Mouse (Mus musculus): ENCODE data around the gene Abcg1.

Gene Abcg1

DNA sequence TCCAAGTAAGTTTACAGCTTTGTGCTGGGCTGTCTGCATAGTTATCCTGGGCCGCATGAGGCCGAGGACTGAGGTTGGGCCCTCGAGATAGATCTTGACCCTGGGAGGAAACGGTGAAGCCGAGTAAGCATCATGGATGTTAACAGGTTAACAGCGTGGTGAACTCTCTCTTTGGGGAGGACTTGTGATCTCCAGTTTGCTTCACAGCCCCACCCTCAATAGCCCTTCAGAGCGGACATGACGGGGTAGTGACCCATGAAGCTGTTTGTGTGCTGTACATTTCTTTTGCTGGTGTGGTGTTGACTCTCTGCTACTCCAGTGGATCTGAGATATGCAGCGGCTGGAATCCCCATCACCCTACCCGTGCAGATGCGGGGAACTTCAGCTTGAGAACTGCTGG lies 21.1 kb downstream of the Abcg1 start:
- no peak for DNase-seq (ENCODE audit: low read depth, low spot score)

DNA sequence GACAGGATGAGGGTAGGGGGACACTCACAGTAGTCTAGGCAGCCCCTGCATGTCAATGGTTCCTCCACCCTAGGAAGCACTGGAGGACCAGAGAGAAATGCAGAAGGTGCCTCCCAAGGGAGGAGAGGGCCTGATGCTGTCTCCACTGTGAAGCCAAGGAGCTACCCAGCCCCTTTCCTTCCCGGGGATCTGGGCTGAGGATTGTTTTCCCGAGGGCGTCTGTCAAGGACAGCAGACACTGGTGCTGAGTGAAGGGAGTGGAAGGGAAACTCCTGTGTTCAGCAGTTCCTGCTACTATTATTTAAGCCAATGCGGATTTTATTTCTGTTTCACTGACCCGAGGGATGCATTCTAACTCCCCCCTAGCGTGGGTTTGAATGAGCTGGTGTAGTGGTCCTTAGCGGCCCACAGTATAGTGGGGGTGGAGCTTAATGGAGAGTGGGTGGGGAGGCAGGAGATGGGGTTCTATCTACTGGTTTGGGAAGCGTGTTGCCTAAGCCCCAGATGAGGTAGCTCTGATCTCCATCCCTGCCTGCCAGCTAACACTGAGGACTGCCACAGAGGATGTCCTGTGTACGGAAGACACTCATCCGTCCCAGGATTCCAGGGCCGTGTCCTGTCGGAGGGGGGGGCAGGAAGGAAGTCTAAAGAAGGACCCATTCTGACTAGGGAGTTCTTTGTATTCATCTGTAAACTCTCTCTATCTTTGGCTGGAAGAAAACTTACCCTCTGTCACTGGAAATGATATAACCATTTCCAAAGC lies 21.8 kb downstream of the Abcg1 start:
- DNase-seq (ENCODE audit: low read depth, low spot score): no peak

DNA sequence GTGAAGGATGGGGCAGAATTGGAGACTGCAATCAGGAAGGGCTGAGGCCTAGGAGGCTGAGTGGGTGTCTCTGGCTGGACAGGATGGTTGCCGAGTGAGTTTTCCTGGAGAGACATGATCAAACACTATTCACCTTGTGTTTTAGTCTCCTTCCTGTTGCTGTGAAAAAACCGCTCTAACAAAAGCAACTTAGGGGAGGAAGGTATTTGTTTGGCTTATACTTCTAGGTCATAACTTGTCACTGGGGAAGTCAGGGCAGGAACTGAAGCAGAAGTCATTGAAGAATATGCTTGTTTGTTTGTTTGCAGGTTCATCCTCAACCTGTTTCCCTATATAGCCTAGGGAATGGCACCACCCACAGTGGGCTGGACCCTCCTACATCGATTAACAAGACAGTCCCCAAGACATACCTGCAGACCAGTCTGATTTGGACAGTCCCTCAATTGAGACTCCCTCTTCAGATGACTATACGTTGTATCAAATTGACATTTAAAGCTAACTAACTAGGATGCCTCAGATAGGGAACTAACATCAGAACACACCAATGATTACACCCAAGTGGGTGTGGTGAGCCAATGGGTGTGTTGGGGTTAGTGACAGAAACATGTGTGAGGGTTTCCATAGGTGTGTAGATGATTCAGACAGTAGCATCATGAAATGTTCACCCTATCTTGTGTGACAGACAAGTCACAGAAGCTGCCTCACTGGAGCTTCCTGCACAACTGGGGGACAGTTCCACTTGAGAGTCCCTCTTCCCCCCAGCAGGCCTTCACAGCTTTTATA lies 25.0 kb downstream of the Abcg1 start:
- DNase-seq (ENCODE audit: low read depth, low spot score): no peak

DNA sequence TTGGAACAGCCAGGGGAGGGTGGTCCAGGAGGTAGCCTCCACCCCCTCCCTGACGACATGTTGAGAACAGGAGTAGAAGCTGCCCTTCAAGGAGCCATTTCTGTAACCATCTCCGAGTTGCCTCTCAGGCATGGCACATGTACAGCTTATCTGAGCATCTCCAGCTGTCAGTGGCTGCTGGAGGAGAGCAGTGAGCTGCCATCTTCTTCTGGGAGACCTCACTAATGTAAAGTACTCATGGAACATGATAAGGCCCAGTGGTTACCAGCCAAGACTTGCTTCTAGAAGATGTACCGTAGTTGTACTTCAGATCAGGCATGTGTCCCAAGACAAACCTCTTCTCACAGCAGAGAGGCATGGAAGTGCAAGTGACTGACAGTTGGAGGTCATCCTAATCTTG lies 28.0 kb downstream of the Abcg1 start:
- no peak for DNase-seq (ENCODE audit: low read depth, low spot score)

DNA sequence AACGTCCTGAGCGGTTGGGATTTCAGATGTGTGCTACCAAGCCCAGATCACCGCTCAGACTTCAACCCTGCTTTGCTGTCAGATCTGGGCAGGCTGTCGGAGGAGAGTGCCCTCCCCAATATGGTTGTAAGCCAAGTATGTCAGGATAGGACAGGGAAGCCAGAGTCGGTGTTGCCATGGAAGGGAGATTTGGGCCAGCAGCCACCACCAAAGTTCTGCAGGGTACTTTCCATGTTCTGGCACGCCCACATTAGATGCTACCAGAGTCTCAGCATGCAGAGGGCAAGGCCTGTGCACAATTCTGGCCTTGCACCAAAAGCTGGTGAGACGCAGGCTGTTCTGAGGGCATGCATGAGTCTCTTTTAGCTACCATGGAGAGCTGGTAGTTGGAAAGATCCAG lies 28.7 kb downstream of the Abcg1 start:
- no peak for DNase-seq (ENCODE audit: low read depth, low spot score)

DNA sequence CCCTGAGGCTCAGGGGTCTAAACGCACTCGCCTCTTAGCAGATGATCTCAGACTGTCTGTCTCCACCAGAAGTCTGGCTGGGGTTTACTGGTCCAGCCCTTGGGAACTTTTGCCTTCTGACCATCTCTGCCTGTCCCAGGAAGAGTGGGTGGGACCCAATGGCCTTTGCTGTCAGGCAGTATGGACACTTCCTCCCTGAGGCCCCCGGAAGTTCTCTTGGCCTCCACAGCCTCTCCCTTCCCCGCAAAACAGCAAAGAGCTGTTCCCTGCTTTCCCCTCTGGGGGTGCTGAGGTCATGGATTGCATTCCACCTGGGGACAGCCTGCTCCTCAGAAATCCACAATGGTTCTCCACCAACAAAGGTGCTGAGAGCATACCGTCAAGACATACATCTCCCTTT lies 31.2 kb downstream of the Abcg1 start:
- no peak for DNase-seq (ENCODE audit: low read depth, low spot score)

DNA sequence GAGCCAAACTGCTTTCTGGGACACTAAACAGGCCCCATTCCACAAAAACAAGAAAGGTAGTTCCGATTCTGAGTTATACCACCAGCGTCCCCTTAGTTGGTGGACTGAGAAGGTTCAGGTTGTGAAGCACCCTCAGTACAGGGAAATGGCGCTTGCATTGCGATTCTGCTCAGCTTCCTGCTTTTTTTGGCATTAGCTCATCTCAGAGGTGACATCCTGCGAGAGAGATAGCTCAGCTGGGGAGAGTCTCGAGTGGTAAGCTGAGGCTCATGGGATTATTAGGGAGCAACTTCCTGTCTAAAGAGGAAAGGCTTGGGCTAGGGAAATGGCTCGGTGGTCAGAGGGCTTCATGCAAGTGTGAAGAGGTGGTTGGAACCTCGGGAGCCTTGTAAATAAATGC lies 32.4 kb downstream of the Abcg1 start:
- no peak for DNase-seq (ENCODE audit: low read depth, low spot score)

DNA sequence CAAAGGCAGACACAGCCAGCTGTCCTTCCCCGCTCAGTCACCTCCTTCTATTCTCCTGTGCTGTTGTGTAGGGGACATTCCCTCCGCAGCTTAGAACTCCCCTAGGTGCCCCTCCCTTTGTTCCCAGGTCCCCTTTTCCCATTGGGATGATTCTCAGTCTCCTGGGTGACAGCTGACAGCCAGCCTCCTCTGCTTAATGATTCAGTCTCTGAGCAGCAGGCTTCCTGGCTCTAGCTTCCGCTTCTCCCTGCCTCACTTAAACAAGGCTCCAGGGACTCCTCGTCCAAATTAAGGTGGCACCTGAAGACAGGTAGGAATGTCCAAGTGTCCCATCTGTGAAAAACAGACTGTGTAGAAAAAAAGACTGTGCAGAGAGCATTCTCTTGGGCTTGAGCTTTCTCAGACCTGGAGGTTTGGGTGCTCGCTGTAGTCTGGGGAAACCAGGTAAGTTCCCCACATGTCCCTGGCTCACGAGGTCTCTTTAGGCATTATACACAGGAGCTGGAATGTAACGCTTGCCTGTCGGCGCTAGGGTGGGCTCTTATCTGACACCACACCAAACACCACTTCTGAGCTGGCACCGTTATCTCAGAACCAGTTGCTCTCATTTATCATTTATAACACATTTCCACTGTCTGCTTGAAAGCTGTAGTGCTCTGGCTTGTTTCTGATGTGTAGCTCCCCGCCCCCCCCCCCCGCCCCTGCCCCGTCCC lies 33.7 kb downstream of the Abcg1 start:
- no peak for DNase-seq (ENCODE audit: low read depth, low spot score)

DNA sequence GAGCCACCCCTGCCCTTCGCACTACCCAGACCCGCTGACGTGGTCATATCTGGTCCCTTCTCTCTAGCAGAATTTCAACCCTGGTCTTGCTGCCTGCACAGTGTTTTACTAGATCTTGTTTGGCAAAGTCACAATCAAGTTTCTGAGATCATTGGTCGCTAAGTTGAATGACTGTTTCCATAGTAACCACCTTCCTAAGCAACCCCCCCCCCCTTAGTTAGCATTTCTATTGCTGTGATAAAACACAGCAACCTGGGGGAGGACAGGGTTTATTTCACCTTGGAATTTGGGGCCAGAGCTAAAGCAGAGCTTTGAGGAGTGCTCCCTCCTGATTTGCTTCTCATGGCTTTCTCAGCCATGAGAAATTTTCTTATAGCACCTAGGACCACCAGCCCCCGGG lies 37.3 kb downstream of the Abcg1 start:
- no peak for DNase-seq (ENCODE audit: low read depth, low spot score)

DNA sequence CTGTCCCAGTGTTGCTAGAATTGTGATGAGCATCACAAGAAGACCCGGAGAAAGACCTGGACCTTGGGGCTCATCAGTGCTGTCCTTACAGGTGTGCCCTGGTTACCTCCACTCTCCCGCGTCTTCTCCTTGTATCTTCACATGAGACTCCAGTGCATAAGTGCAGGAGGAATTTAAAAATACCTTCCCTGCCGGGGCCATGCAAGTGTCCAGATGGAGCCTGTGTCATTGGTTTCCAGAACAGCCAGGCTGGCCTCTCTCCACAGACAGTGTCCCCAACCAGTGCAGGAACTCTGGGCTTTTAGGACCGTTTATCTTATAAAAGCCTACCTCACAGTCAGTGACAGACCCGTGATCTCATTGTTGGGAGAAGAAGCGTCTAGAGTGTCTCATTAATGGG lies 38.1 kb downstream of the Abcg1 start:
- no peak for DNase-seq (ENCODE audit: low read depth, low spot score)

DNA sequence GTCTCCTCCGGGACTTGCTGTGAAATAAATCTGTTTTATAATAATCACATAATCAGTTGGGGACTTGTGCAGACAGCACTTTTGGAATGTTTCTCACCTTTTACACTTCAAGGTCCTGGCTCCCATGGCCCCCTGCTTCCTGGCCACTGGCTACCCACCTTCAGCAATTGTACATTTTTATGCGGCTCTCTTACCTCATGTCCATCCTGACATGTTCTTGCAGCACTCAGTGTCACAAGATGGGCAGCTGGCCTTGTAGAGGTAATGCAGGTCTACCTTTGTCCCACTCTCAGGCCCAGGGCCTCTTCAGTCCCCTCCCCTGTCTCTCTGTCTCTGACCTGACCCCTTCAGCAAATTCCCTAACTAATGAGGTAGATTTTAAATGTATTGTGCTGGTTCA lies 39.4 kb downstream of the Abcg1 start:
- no peak for DNase-seq (ENCODE audit: low read depth, low spot score)

DNA sequence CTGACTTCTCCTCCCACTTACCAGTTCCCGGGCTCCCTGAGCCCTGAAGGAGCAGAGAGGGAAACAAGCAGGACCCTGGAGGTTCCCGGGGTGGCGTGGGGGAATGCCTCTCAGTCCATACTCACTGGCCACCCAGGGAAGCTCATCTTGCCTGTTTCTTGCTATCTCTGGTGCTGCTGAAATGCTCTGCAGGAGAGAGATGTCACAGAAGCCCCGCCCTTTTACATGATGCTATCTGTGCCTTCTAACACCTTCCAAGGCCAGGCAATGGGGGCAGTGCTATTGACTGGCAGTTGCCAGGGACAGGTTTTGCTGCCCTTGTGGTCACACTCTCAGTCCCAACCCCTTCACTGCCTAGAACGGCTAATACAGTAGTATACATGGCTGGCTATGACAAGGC lies 41.3 kb downstream of the Abcg1 start:
- no peak for DNase-seq (ENCODE audit: low read depth, low spot score)

DNA sequence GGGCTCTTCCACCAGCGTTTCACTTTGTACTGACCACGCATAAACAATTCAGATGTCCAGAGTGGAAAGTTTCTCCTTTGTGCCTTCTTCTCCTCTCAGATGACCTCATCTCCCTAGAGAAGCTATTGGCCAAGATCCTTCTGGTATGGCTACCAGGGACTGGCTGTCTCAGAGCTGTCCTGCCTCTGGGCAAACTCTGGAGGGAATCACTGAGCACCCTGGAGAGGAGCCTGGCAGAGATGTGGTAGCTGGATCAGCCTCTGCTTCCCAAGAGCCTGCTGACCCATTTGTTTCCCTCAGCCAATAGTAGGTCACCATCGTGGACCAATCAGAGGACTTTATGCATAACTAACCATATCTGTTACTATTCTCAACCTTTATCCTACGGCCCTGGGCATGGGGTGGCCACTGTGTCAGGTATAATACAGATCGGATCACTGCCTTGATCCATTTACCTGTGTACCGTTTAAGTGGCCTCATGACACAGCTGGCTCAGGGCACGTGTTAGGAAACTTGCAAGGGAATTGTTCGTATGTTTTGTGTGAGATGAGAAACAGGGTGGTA lies 45.6 kb downstream of the Abcg1 start:
- DNase-seq (ENCODE audit: low read depth, low spot score): peak; percentile 27

DNA sequence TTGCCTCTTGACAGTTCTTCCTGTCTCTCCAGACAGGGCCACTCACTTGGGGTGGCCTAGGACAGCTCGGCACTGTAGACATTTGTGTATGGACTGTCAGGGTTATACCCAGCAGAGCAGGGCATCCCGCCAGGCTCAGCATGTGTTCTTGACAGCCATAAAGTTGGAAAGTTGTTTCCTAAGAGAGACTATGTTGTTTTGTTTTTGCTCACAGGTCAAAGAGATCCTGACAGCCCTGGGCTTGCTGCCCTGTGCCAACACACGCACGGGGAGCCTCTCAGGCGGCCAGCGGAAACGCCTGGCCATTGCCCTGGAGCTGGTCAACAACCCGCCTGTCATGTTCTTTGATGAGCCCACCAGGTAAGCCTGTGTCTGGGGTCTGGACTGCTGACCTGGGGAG lies 46.3 kb downstream of the Abcg1 start:
- no peak for DNase-seq (ENCODE audit: low read depth, low spot score)

DNA sequence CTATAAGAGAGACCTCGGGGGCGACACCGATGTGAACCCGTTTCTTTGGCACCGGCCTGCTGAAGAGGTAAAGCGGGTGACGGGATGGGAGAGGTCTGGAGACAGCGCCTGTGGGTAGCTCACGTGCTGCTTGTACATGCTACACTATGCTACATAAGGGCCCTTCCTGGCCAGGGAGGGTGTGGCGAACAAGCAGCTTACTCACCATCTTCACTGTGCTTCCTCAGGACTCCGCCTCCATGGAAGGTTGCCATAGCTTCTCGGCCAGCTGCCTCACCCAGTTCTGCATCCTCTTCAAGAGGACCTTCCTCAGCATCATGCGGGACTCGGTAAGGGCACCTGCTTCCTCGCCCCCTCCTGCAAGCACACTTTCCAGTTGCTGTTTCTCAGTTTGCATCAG lies 50.9 kb downstream of the Abcg1 start:
- peak; percentile 9 for DNase-seq (ENCODE audit: low read depth, low spot score)

DNA sequence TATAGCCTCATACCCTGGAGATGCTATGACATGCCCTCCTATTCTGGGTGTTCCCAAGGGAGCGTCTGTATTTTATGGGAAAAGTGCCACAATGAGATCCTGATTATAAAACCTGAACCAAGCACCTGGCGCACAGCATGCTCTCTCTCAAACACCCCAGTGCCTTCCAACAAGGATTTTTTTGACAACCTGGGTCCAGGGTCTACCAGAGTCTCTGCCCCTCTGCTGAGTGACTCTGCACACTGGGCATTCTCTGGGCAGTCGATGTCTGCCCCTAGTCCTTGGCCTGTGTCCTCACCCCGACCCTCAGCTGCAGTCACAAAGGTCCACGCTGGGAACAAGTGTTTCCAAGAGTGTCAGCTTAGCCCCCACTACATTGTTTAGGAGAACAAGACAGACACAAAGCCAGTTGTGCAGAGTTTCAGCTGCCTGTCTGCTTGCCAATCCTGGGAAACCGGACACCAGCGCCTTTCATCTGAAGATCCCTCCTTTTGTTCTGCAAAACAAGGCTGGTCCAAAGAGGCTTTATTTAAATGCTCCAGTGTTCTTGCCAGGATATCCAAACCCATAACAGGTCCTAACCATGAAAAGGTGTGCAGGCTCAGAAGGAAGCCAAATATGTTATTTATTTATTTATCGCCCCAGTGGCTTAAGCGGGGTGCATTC lies 55.8 kb downstream of the Abcg1 start:
- DNase-seq (ENCODE audit: low read depth, low spot score): no peak

DNA sequence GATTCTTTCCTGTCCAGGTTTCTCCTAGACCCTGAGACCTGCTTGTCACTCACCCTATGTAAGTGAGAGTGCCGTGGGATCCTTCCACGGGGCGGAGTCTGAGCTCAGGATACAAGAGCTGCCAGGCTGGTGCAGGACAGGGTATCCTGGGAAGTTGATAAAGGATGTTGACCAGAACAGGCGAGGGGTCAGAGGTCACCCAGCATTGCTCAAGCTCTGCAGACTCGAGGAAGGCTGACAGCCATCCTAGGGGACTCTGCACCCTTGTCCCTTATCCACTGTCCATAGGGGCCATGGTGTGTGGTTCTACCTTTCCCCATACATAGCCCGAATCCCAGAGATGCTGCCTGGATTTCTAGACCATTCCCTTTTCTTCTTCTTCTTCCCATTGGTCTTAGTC lies 58.6 kb downstream of the Abcg1 start:
- no peak for DNase-seq (ENCODE audit: low read depth, low spot score)

DNA sequence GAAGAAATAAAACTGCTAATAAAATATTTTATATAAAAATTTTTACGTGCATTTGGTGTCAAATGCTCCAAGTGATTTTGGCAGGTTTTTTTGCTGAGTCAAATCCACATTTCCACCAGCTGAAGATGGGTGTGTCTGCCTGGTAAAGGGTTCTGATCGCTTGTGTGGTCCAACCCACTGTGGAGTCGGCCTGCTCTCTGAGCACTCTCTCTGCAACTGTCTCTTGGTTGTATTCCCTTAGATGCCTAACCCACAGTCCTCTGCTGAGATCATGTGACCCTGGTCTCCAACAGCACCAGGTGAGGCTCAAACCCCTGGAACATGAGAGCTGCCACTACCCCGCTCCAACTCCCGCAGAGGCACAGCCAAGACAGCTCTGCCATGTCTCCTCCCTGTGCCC lies 60.5 kb downstream of the Abcg1 start:
- DNase-seq (ENCODE audit: low read depth, low spot score): no peak

DNA sequence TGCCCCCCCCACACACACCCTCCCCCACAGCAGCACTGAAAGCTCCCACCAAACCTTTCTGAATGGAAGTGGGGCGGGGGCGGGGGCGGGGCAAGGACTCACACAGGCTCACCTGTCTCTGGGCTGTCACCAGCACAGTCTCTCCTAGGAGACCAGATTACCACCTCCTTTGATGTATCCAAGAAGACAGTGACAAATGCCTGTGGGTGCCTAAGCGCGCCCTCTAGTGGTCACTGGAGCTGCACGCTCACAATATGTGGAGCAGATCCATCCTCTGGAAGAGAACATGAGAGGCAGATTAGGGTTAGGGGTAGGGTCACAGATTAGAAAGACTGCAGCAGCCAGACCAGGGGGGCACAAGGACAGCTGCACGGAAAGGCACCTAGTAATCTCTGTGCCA lies 62.0 kb downstream of the Abcg1 start:
- DNase-seq (ENCODE audit: low read depth, low spot score): peak; percentile 56

DNA sequence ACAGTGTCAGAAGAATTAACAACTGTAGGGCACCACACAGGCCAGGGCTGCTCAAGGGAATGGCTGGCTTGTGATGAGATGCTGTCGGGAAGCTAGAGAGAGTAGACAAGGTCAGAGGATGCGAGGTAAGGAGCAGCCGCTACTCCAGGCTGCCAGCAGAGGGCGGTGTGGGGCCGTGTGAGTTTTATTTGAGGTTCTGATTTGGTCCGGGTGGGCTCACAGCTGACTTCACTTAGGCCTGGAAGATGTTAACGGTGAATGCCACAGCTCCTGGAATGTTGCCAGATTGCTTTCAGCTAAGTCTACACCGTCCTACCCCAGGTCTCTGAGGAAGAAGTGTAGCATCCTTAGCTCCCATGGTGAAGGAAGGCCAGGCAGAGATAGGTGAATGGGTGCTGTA lies 64.5 kb downstream of the Abcg1 start:
- peak; percentile 11 for DNase-seq (ENCODE audit: low read depth, low spot score)

DNA sequence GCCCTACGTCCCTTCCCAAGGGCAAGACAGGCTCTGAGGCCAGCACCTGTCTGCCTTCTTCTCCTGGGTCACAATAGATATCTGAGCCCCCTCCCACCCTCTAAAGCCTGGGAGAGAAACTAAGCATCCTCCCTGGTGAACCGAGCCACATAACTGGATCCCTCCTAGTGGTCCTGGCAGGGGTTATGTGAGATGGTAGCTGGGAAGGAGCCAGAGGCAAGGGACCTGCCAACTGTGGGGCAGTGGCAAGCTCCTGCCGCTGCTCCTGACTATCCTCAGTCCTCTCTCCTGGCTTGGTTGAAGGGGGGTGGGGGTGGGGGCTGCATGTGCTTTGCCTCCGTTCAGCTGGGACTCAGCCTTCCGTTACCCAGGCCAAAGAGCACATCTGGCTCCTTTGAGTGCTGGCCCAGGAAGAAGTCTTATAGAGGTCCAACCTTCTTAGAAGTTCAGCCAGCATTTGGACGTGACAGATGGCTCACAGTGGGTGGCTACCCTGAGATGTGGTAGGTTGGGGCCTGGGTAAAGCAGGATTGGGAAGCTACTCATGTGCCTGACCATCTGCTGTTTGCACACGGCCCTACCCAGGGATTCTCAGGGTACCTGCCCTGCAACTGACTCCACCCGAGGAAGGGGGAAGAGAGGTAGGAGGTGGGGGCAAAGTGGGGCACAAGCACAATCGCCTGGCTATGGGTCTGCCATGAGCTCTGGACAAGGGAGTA lies 68.2 kb downstream of the Abcg1 start:
- DNase-seq (ENCODE audit: low read depth, low spot score): no peak
